Mouse (Mus musculus) telencephalon, adult 2 months (tissue): ENCODE results near the gene Dyrk3.
A peak's percentile ranks its signal among the peaks of the same experiment; 100 is the strongest.

Source experiments
- DNase-seq: peaks from one replicate; pipeline ENCODE4 v3.0.0-alpha.2; 2011; ENCODE audit warnings: low read depth, low spot score

The Dyrk3 gene

GRCm38 (mm10) chr1:131084289-131084688, 53.9 kb downstream of the Dyrk3 start:
- no peak for DNase-seq

- no peak for DNase-seq
Measured at GRCm38 (mm10) chr1:131083609-131084008, 54.5 kb downstream of the Dyrk3 start.

GRCm38 (mm10) chr1:131083122-131083521, 55.0 kb downstream of the Dyrk3 start:
- no peak for DNase-seq

- no peak for DNase-seq
Measured at GRCm38 (mm10) chr1:131080686-131081085, 57.5 kb downstream of the Dyrk3 start.

- DNase-seq = no peak
Measured at GRCm38 (mm10) chr1:131079762-131080161, 58.4 kb downstream of the Dyrk3 start.

GRCm38 (mm10) chr1:131078761-131079330, 59.3 kb downstream of the Dyrk3 start:
- DNase-seq = peak; percentile 67
